Mouse (Mus musculus) kidney, embryonic 15.5 days (tissue): ENCODE data around the gene Ano3. TPM values are rescaled to one million over a fixed set of nuclear protein-coding genes. Genes with fewer than 3 reads are reported as not detected.

Source experiments
- ATAC-seq: fragments of 200-750 bp; cut with Nextera tagmentation; replicated peaks from 2 replicates; pipeline ENCODE4 v1.8.0; 2017; ENCODE audit warnings: moderate TSS enrichment; ENCODE audit not compliant: low FRiP score
- H3K27ac ChIP-seq: fragments of 300-500 bp; sonication (generic); 2 replicates; pipeline ENCODE4 v1.5.1; 2015; ENCODE audit warnings: mild to moderate bottlenecking, inconsistent platforms
- H3K27me3 ChIP-seq: fragments of 300-500 bp; sonication (generic); 2 replicates; pipeline ENCODE4 v1.6.1; 2015; ENCODE audit warnings: inconsistent platforms
- H3K36me3 ChIP-seq: fragments of 300-500 bp; sonication (generic); 2 replicates; pipeline ENCODE4 v1.6.1; 2015; ENCODE audit warnings: inconsistent platforms
- H3K4me1 ChIP-seq: fragments of 300-500 bp; sonication (generic); 2 replicates; pipeline ENCODE4 v1.6.1; 2015; ENCODE audit warnings: inconsistent platforms
- H3K4me2 ChIP-seq: fragments of 300-500 bp; sonication (generic); 2 replicates; pipeline ENCODE4 v1.6.1; 2015; ENCODE audit warnings: moderate library complexity, mild to moderate bottlenecking, inconsistent platforms
- H3K4me3 ChIP-seq: fragments of 300-500 bp; sonication (generic); replicated peaks from 2 replicates; pipeline ENCODE4 v1.5.1; 2015; ENCODE audit warnings: mild to moderate bottlenecking, inconsistent platforms
- H3K9ac ChIP-seq: fragments of 300-500 bp; sonication (generic); 2 replicates; pipeline ENCODE4 v1.6.1; 2015; ENCODE audit warnings: mild to moderate bottlenecking, inconsistent platforms
- H3K9me3 ChIP-seq: fragments of 300-500 bp; sonication (generic); replicated peaks from 2 replicates; pipeline ENCODE4 v1.6.1; 2016; ENCODE audit warnings: inconsistent platforms
- WGBS: fragments of 180-500 bp; shearing (Covaris S2); methylation state at CpG from one replicate; pipeline ENCODE4 v1.1.7; 2015; ENCODE audit warnings: mixed read lengths; 5-methylcytosine and 5-hydroxymethylcytosine counted together
- polyA plus RNA-seq: library from polyadenylated mRNA; unstranded; fragments of >200 nt; fragmentation: Nextera tagmentation; extraction: Ambion mirVana; gene quantifications from 2 replicates; pipeline ENCODE4 v1.2.1, GENCODE M21; 2015

Gene Ano3
- polyA plus RNA-seq, 1 experiment from 2014 or later, result 0.68 TPM

- H3K9ac ChIP-seq, result no peak overlapping the region
- no peak overlapping the region for H3K4me3 ChIP-seq
- WGBS, result 75% methylated on average over 3 of the region's 3 CpGs
- no peaks in the 10 kb centered on the region for H3K36me3 ChIP-seq
- no peak overlapping the region for H3K4me2 ChIP-seq
- H3K27me3 ChIP-seq, result no peaks in the 10 kb centered on the region
- no peaks in the 10 kb centered on the region for H3K4me1 ChIP-seq
- ATAC-seq, result no peak
- H3K27ac ChIP-seq, result no peak overlapping the region
- no peaks in the 10 kb centered on the region for H3K9me3 ChIP-seq
Measured at GRCm38 (mm10) chr2:110795433-110795832, 155.3 kb downstream of the Ano3 start.

GRCm38 (mm10) chr2:110787396-110787795, 163.3 kb downstream of the Ano3 start:
- H3K9ac ChIP-seq, result no peak overlapping the region
- WGBS, result 89% methylated on average over 3 of the region's 3 CpGs
- no peak for ATAC-seq
- no peak overlapping the region for H3K4me2 ChIP-seq
- no peaks in the 10 kb centered on the region for H3K9me3 ChIP-seq
- H3K27ac ChIP-seq, result no peak overlapping the region
- no peaks in the 10 kb centered on the region for H3K27me3 ChIP-seq
- H3K4me1 ChIP-seq, result no peaks in the 10 kb centered on the region
- H3K4me3 ChIP-seq, result no peak overlapping the region
- no peaks in the 10 kb centered on the region for H3K36me3 ChIP-seq

GRCm38 (mm10) chr2:110759434-110759833, 191.3 kb downstream of the Ano3 start:
- H3K4me3 ChIP-seq, result no peak overlapping the region
- H3K4me2 ChIP-seq, result no peak overlapping the region
- ATAC-seq, result no peak
- H3K27ac ChIP-seq, result no peak overlapping the region
- no peak overlapping the region for H3K9ac ChIP-seq
- no peaks in the 10 kb centered on the region for H3K9me3 ChIP-seq
- H3K36me3 ChIP-seq, result no peaks in the 10 kb centered on the region
- WGBS, result 81% methylated on average over 2 of the region's 2 CpGs
- no peaks in the 10 kb centered on the region for H3K27me3 ChIP-seq
- H3K4me1 ChIP-seq, result no peaks in the 10 kb centered on the region

GRCm38 (mm10) chr2:110757556-110757955, 193.2 kb downstream of the Ano3 start:
- H3K36me3 ChIP-seq, result no peaks in the 10 kb centered on the region
- no peak overlapping the region for H3K4me2 ChIP-seq
- no peak for ATAC-seq
- no peak overlapping the region for H3K27ac ChIP-seq
- no peak overlapping the region for H3K4me3 ChIP-seq
- no peaks in the 10 kb centered on the region for H3K4me1 ChIP-seq
- no peaks in the 10 kb centered on the region for H3K9me3 ChIP-seq
- WGBS, result 68% methylated on average over 2 of the region's 2 CpGs
- no peaks in the 10 kb centered on the region for H3K27me3 ChIP-seq
- H3K9ac ChIP-seq, result no peak overlapping the region

GRCm38 (mm10) chr2:110740493-110740892, 210.2 kb downstream of the Ano3 start:
- Histone ChIP-seq H3K27me3 (no peaks in the 10 kb centered on the region), H3K36me3 (no peaks in the 10 kb centered on the region), H3K4me1 (no peaks in the 10 kb centered on the region), H3K27ac (no peak overlapping the region), H3K9ac (no peak overlapping the region), H3K4me2 (no peak overlapping the region), H3K9me3 (no peaks in the 10 kb centered on the region), H3K4me3 (no peak overlapping the region)
- no peak for ATAC-seq
- WGBS, result 82% methylated on average over 1 of the region's 1 CpGs

- no peaks in the 10 kb centered on the region for H3K36me3 ChIP-seq
- H3K4me3 ChIP-seq, result no peak overlapping the region
- no peak for ATAC-seq
- H3K4me2 ChIP-seq, result no peak overlapping the region
- no peaks in the 10 kb centered on the region for H3K27me3 ChIP-seq
- 85% methylated on average over 1 of the region's 1 CpGs for WGBS
- H3K27ac ChIP-seq, result no peak overlapping the region
- H3K4me1 ChIP-seq, result no peaks in the 10 kb centered on the region
- no peaks in the 10 kb centered on the region for H3K9me3 ChIP-seq
- no peak overlapping the region for H3K9ac ChIP-seq
Measured at GRCm38 (mm10) chr2:110739781-110740180, 210.9 kb downstream of the Ano3 start.

- no peaks in the 10 kb centered on the region for H3K4me1 ChIP-seq
- WGBS, result 63% methylated on average over 2 of the region's 2 CpGs
- no peaks in the 10 kb centered on the region for H3K36me3 ChIP-seq
- H3K9me3 ChIP-seq, result no peaks in the 10 kb centered on the region
- H3K4me2 ChIP-seq, result no peak overlapping the region
- H3K27ac ChIP-seq, result no peak overlapping the region
- no peak overlapping the region for H3K4me3 ChIP-seq
- no peaks in the 10 kb centered on the region for H3K27me3 ChIP-seq
- no peak overlapping the region for H3K9ac ChIP-seq
- no peak for ATAC-seq
Measured at GRCm38 (mm10) chr2:110737981-110738380, 212.7 kb downstream of the Ano3 start.

GRCm38 (mm10) chr2:110737236-110737635, 213.5 kb downstream of the Ano3 start:
- no peak overlapping the region for H3K4me3 ChIP-seq
- H3K9ac ChIP-seq, result no peak overlapping the region
- no peak overlapping the region for H3K27ac ChIP-seq
- 72% methylated on average over 4 of the region's 4 CpGs for WGBS
- H3K4me1 ChIP-seq, result no peaks in the 10 kb centered on the region
- ATAC-seq, result no peak
- H3K36me3 ChIP-seq, result no peaks in the 10 kb centered on the region
- H3K9me3 ChIP-seq, result no peaks in the 10 kb centered on the region
- H3K4me2 ChIP-seq, result no peak overlapping the region
- no peaks in the 10 kb centered on the region for H3K27me3 ChIP-seq

- H3K4me3 ChIP-seq, result no peak overlapping the region
- no peaks in the 10 kb centered on the region for H3K4me1 ChIP-seq
- no peaks in the 10 kb centered on the region for H3K9me3 ChIP-seq
- ATAC-seq, result no peak
- no peaks in the 10 kb centered on the region for H3K27me3 ChIP-seq
- H3K27ac ChIP-seq, result no peak overlapping the region
- H3K9ac ChIP-seq, result no peak overlapping the region
- no peak overlapping the region for H3K4me2 ChIP-seq
- H3K36me3 ChIP-seq, result no peaks in the 10 kb centered on the region
Measured at GRCm38 (mm10) chr2:110726106-110726505, 224.6 kb downstream of the Ano3 start.

- no peak overlapping the region for H3K4me3 ChIP-seq
- no peaks in the 10 kb centered on the region for H3K9me3 ChIP-seq
- H3K27me3 ChIP-seq, result no peaks in the 10 kb centered on the region
- no peaks in the 10 kb centered on the region for H3K4me1 ChIP-seq
- H3K4me2 ChIP-seq, result no peak overlapping the region
- H3K27ac ChIP-seq, result no peak overlapping the region
- 87% methylated on average over 1 of the region's 1 CpGs for WGBS
- H3K9ac ChIP-seq, result no peak overlapping the region
- no peaks in the 10 kb centered on the region for H3K36me3 ChIP-seq
- ATAC-seq, result no peak
Measured at GRCm38 (mm10) chr2:110722208-110722607, 228.5 kb downstream of the Ano3 start.

GRCm38 (mm10) chr2:110721290-110721753, 229.4 kb downstream of the Ano3 start, which contains the start of gene Muc15:
Gene Muc15 (plus strand): TSS chr2:110721340.
- H3K4me2 ChIP-seq, result no peak within 1 kb of the TSS
- 41% methylated on average over 3 of the region's 3 CpGs for WGBS

GRCm38 (mm10) chr2:110719051-110719450, 231.7 kb downstream of the Ano3 start:
- Histone ChIP-seq H3K4me1 (no peaks in the 10 kb centered on the region), H3K9ac (no peak overlapping the region), H3K27ac (no peak overlapping the region), H3K4me2 (no peak overlapping the region), H3K36me3 (no peaks in the 10 kb centered on the region), H3K9me3 (no peaks in the 10 kb centered on the region), H3K27me3 (no peaks in the 10 kb centered on the region), H3K4me3 (no peak overlapping the region)
- ATAC-seq, result no peak

More at GRCm38 (mm10) chr2:110721290-110721753, 229.4 kb downstream of the Ano3 start, which contains the start of gene Muc15:
- Histone ChIP-seq H3K4me1 (no peaks in the 10 kb centered on the region), H3K4me3 (no peak within 1 kb of the TSS), H3K27me3 (no peaks in the 10 kb centered on the region), H3K9ac (no peak within 1 kb of the TSS), H3K9me3 (no peaks in the 10 kb centered on the region), H3K27ac (no peak within 1 kb of the TSS), H3K36me3 (no peaks in the 10 kb centered on the region)
- 0 out of 2 replicates have a peak, but pooled peaks have one; percentile 43 for ATAC-seq

- Histone ChIP-seq H3K27me3 (no peaks in the 10 kb centered on the region), H3K4me2 (no peak overlapping the region), H3K4me3 (no peak overlapping the region), H3K9ac (no peak overlapping the region), H3K36me3 (no peaks in the 10 kb centered on the region), H3K27ac (no peak overlapping the region), H3K4me1 (no peaks in the 10 kb centered on the region), H3K9me3 (no peaks in the 10 kb centered on the region)
- WGBS, result 73% methylated on average over 10 of the region's 10 CpGs
- ATAC-seq, result no peak
Measured at GRCm38 (mm10) chr2:110710055-110710720, 240.5 kb downstream of the Ano3 start.
